Mouse (Mus musculus): ENCODE measurements at regions not wholly inside any gene's neighbourhood (a gene's known extent, or its start where the extent isn't known, plus 50 kb on each side); places are given as distances from the start of the nearest gene placed in this dataset. TPM values are rescaled to one million over a fixed set of nuclear protein-coding genes. Genes with fewer than 3 reads are reported as not detected.

- intact Hi-C loops (cut with DNase I), result no loop called here
- no peak for DNase-seq
These were observed 201.5 kb downstream of the Snx13 start for GRCm38 (mm10) chr12:35248476-35248875.

- DNase-seq, result no peak
- intact Hi-C loops (cut with DNase I), result no loop called here
These were observed 199.4 kb downstream of the Snx13 start for GRCm38 (mm10) chr12:35246226-35247014.

- DNase-seq, result peak; percentile 25
- intact Hi-C loops (cut with DNase I), result no loop called here
These were observed 185.3 kb downstream of the Snx13 start for GRCm38 (mm10) chr12:35232322-35232673.

- intact Hi-C loops (cut with DNase I), result no loop called here
- DNase-seq, result no peak
These were observed 184.7 kb downstream of the Snx13 start for GRCm38 (mm10) chr12:35231414-35232321.

GRCm38 (mm10) chr12:35220429-35220828 is 173.4 kb downstream of the Snx13 start:
- DNase-seq, result no peak
- intact Hi-C loops (cut with DNase I), result loop anchor here (10.0 kb wide), 1 partner anchor 614 kb away; no protein-coding TSS in a partner anchor

- intact Hi-C loops (cut with DNase I), result loop anchor here (10.0 kb wide), 1 partner anchor 615 kb away; no protein-coding TSS in a partner anchor
- DNase-seq, result no peak
These were observed 173.0 kb downstream of the Snx13 start for GRCm38 (mm10) chr12:35220002-35220401.

- intact Hi-C loops (cut with DNase I), result no loop called here
These were observed 169.7 kb downstream of the Snx13 start for GRCm38 (mm10) chr12:35216725-35217124.

GRCm38 (mm10) chr12:35209399-35209798 is 162.4 kb downstream of the Snx13 start:
- intact Hi-C loops (cut with DNase I), result no loop called here

More at GRCm38 (mm10) chr12:35216725-35217124, 169.7 kb downstream of the Snx13 start:
- DNase-seq, result no peak

GRCm38 (mm10) chr12:35207605-35208004 is 160.6 kb downstream of the Snx13 start:
- no peak for DNase-seq
- intact Hi-C loops (cut with DNase I), result no loop called here

More at GRCm38 (mm10) chr12:35209399-35209798, 162.4 kb downstream of the Snx13 start:
- DNase-seq, result no peak

- intact Hi-C loops (cut with DNase I), result no loop called here
- DNase-seq, result no peak
These were observed 156.4 kb downstream of the Snx13 start for GRCm38 (mm10) chr12:35203398-35203797.

GRCm38 (mm10) chr12:35200110-35200509 is 153.1 kb downstream of the Snx13 start:
- intact Hi-C loops (cut with DNase I), result no loop called here
- DNase-seq, result no peak

Small RNA genes lying in the stretch of these regions (microRNA-seq; reads per million reads assigned to microRNA genes)
- gene Gm44396, result not detected
